ENCODE assay signal across 23 mouse cellular contexts in the genomic region with DNA sequence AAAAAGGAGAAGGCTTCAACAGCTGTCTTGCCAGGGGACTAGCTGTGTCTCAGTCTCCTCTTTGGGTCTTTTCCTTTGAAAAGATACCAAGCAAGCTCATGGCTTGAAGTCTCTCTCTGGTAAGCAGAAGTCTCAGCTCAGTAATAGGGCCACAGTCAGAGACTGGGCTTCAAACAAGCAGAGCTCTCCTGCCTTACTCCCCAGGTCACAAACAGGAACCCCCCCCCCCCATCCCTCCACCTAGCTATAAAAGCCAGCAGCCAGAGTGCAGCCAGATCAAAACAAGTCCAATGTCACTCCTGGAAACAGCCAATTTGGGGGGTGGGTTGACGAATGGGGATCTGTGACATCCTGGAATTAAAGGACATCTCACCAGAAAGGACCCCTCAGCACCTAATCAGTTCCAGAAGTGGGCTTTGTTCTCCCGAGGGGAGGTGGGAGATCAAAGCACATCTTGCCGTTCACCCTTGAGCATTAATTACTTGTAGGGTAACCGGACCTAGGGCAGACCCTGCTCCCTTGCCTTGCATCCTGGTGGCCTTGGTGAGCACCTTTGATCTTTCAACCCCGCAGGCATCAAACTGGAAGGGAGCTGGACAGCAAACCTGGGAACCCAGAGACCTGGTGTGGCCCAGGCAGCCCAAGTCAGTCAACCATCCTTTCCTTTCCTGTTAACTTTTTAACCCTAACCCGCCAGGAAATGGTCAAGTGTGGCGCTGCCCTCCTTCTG.
A peak's percentile ranks its signal among the peaks of the same experiment; 100 is the strongest.
DNase-seq lines count a peak whose midpoint lies in the region; ATAC-seq and TF ChIP-seq lines count a peak whose summit lies in the region.
"Had no signal": no experiment of that assay in that cellular context is flagged by ENCODE, and none has a peak within 500 bp of the region (broad histone marks: within the 10 kb centered on the region; RNA-seq: fewer than 3 reads in every experiment).

No protein-coding gene starts in this region.

- 0 out of 2 replicates have a peak, but pooled peaks cover 9% of the 10 kb centered on the region for H3K4me1 ChIP-seq in kidney, embryonic 14.5 days (ENCODE audit: control insufficient read depth, insufficient read depth, low read length)
- peaks cover 5 to 15% of the 10 kb centered on the region in 2 experiments; a peak in 3 of 4 replicates for H3K4me1 ChIP-seq in ES-E14 (ENCODE audit: control insufficient read depth in 2 of 2, insufficient read depth in 2 of 2, low read length in 2 of 2, poor library complexity in 1 of 2)
- H3K4me1 ChIP-seq: forebrain, embryonic 12.5 days; hindbrain, embryonic 15.5 days; neural tube, embryonic 12.5 days had no signal

- DNase-seq in kidney, postnatal 25 days = no peak
- DNase-seq in ES-E14 (ENCODE audit: low read depth, low spot score) = peak; percentile 33
- peak; percentile 72 for DNase-seq in embryo, embryonic 10.5 days (ENCODE audit: low spot score)
- peak; percentile 78 for DNase-seq in forelimb bud, embryonic 11.5 days (ENCODE audit: low read depth, low spot score)
- DNase-seq in left cerebral cortex, adult 9 months (ENCODE audit: low spot score in 2 of 2) = no peak
- no peak for DNase-seq in spleen, adult 12 weeks (ENCODE audit: low spot score)
- DNase-seq: adrenal gland, adult 2 months; cerebellum, adult 8-10 months; gastrocnemius, postnatal 25 days; heart, adult 2 months; layer of hippocampus, postnatal 36 days; lung, embryonic 14.5 days; lung, postnatal 36 days; right cerebral cortex, adult 18-20 months; thymus, postnatal 14 days had no signal

- 5% methylated on average over 7 of the region's 7 CpGs for WGBS in kidney, embryonic 14.5 days

- H3K27me3 ChIP-seq in kidney, embryonic 14.5 days (ENCODE audit: control insufficient read depth, insufficient read depth, low read length) = no peaks in the 10 kb centered on the region
- H3K27me3 ChIP-seq: forebrain, embryonic 12.5 days; hindbrain, embryonic 15.5 days; neural tube, embryonic 12.5 days had no signal

- H3K9ac ChIP-seq in kidney, embryonic 14.5 days (ENCODE audit: low read depth, low read length) = peak overlapping the region; percentile 37; the same call in 1 of the 2 replicates
- H3K9ac ChIP-seq in ES-E14 (ENCODE audit: insufficient read depth, low read depth, low read length, poor library complexity, severe bottlenecking) = 0 out of 2 replicates have a peak overlapping the region, but pooled peaks have one; percentile 47
- H3K9ac ChIP-seq: forebrain, embryonic 12.5 days; hindbrain, embryonic 15.5 days; lung, embryonic 14.5 days; neural tube, embryonic 12.5 days had no signal

- in situ Hi-C loops in ES-E14 (cut with MboI; ENCODE audit: low sequenced_read_pairs in 2 of 2, unreplicated experiment in 2 of 2) = no loop called here

- no peak overlapping the region for H3K4me3 ChIP-seq in kidney, embryonic 14.5 days (ENCODE audit: low read length)
- H3K4me3 ChIP-seq in ES-E14 (ENCODE audit: insufficient read depth in 1 of 2, low read depth in 1 of 2, low read length in 2 of 2, poor library complexity in 1 of 2, severe bottlenecking in 1 of 2) = no peak overlapping the region
- H3K4me3 ChIP-seq: forebrain, embryonic 12.5 days; heart, adult 2 months; hindbrain, embryonic 15.5 days; neural tube, embryonic 12.5 days had no signal

- H3K4me2 ChIP-seq in kidney, embryonic 14.5 days (replicated peaks; ENCODE audit: low read depth, low read length) = no peak overlapping the region
- H3K4me2 ChIP-seq: forebrain, embryonic 12.5 days; hindbrain, embryonic 15.5 days; liver, embryonic 11.5 days; lung, embryonic 14.5 days; midbrain, embryonic 11.5 days; neural tube, embryonic 12.5 days had no signal

- no peaks in the 10 kb centered on the region for H3K36me3 ChIP-seq in kidney, embryonic 14.5 days (ENCODE audit: control insufficient read depth, insufficient read depth, low read length)
- H3K36me3 ChIP-seq in ES-E14 (ENCODE audit: control insufficient read depth, insufficient read depth, low read length, poor library complexity, severe bottlenecking) = peaks cover 11% of the 10 kb centered on the region
- H3K36me3 ChIP-seq: forebrain, embryonic 12.5 days; hindbrain, embryonic 15.5 days; neural tube, embryonic 12.5 days had no signal

- H3K9me3 ChIP-seq in kidney, embryonic 14.5 days (ENCODE audit: control insufficient read depth, low read length) = no peaks in the 10 kb centered on the region
- no peaks in the 10 kb centered on the region for H3K9me3 ChIP-seq in ES-E14 (ENCODE audit: control insufficient read depth, insufficient read depth, low read depth, low read length)
- H3K9me3 ChIP-seq: forebrain, embryonic 12.5 days; hindbrain, embryonic 15.5 days; neural tube, embryonic 12.5 days had no signal

- peak overlapping the region; percentile 65 for H3K27ac ChIP-seq in kidney, embryonic 14.5 days (ENCODE audit: low read depth, low read length)
- no peak overlapping the region for H3K27ac ChIP-seq in ES-E14 (ENCODE audit: insufficient read depth, low read depth, low read length, poor library complexity, severe bottlenecking)
- H3K27ac ChIP-seq: forebrain, embryonic 12.5 days; heart, adult 2 months; hindbrain, embryonic 15.5 days; neural tube, embryonic 12.5 days had no signal

- peak; percentile 92 for ATAC-seq in kidney, embryonic 14.5 days (ENCODE audit: low FRiP score, low TSS enrichment)
- ATAC-seq in megakaryocyte progenitor cell, adult 5-6 weeks (replicated peaks; ENCODE audit: poor library complexity) = no peak
- ATAC-seq: intestine, embryonic 16.5 days had no signal

TF ChIP-seq in ES-E14, 5 proteins besides CTCF, POLR2A, EP300 and RAD21:
- TF ChIP-seq ZNF384 (IDR thresholded peaks at IDR 0.05; ENCODE audit: low read depth, low read length) (no peak), ZC3H11A (IDR thresholded peaks at IDR 0.05; ENCODE audit: borderline replicate concordance, low read depth, low read length) (no peak)

Comparison
In these comparisons a context has a peak if more than half of its experiments do, and no peak if none do; other contexts are left out.
1. DNase-seq: peak in ES-E14 (single experiment), embryo, embryonic 10.5 days (single experiment) and forelimb bud, embryonic 11.5 days (single experiment); none in kidney, postnatal 25 days (0 of 2), left cerebral cortex, adult 9 months (0 of 2) and spleen, adult 12 weeks (single experiment).